Mouse (Mus musculus) megakaryocyte, embryonic 14.5 days (primary cell): ENCODE data around the gene Glt28d2.

Experiments used
- FLI1 ChIP-seq: IDR thresholded peaks from 2 replicates; pipeline ENCODE4 v1.6.1; 2012; ENCODE audit warnings: low read length, inconsistent platforms, mixed read lengths
- GATA1 ChIP-seq: IDR thresholded peaks from 3 replicates; pipeline ENCODE4 v1.6.1; 2012; ENCODE audit warnings: mixed read lengths, low read length, inconsistent platforms, borderline replicate concordance

DNA sequence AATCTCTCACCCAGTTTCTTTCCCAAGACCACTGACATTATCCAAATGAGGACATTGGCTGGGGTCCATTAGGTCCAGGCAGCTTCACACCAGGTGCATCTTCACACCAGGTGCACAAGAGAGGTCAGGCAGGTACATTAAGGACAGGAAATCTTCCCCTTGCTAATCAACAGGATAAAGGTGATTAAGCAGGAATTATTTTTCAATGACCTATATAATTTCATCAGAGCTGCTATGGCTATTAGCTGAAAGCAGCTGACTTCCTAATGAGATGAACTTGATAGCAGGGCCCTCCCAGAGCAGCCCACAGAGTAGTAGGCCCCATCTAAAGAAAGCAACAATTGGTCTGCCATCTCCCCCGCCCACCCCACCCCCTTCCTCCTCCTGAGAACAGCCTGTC lies 1.4 kb downstream of the Glt28d2 start:
- TF ChIP-seq GATA1: no peak
- no peak for TF ChIP-seq FLI1
